Mouse (Mus musculus) heart, adult 2 months (tissue): ENCODE results near the gene Olfm1.

ENCODE experiments used
- CTCF ChIP-seq: fragments of 200-600 bp; IDR thresholded peaks from 2 replicates; pipeline ENCODE4 v1.8.1; 2022; ENCODE audit warnings: antibody characterized with exemption, mild to moderate bottlenecking, moderate library complexity
- POLR2A ChIP-seq: fragments of 200-500 bp; IDR thresholded peaks from 2 replicates; pipeline ENCODE4 v1.6.1; 2011; ENCODE audit warnings: mild to moderate bottlenecking, low read depth, low read length, control low read depth; ENCODE audit not compliant: insufficient read depth

GRCm38 (mm10) chr2:28160568-28160967 lies 32.2 kb upstream of the Olfm1 start:
- TF ChIP-seq POLR2A (no peak), CTCF (no peak)
